Mouse (Mus musculus) heart, postnatal 0 days (tissue): ENCODE measurements around the gene Atp9a. TPM values are rescaled to one million over a fixed set of nuclear protein-coding genes. Genes with fewer than 3 reads are reported as not detected.
A peak's percentile ranks its signal among the peaks of the same experiment; 100 is the strongest.

Source experiments
- ATAC-seq: fragments of 200-750 bp; cut with Nextera tagmentation; 2 replicates; pipeline ENCODE4 v1.8.0; 2017; ENCODE audit warnings: low read depth, moderate number of reproducible peaks, moderate library complexity; ENCODE audit not compliant: insufficient read depth
- DNase-seq: peaks from one replicate; pipeline ENCODE4 v3.0.0-alpha.2; 2016; ENCODE audit warnings: low spot score
- H3K27ac ChIP-seq: fragments of 300-500 bp; sonication (generic); 2 replicates; pipeline ENCODE4 v1.5.1; 2014; ENCODE audit warnings: low read depth, mild to moderate bottlenecking
- H3K27me3 ChIP-seq: fragments of 300-500 bp; sonication (generic); 2 replicates; pipeline ENCODE4 v1.6.1; 2014; ENCODE audit warnings: low read length, mixed read lengths; ENCODE audit not compliant: control insufficient read depth, insufficient read depth
- H3K36me3 ChIP-seq: fragments of 300-500 bp; sonication (generic); replicated peaks from 2 replicates; pipeline ENCODE4 v1.6.1; 2014; ENCODE audit warnings: low read length, mixed read lengths; ENCODE audit not compliant: control insufficient read depth, insufficient read depth
- H3K4me1 ChIP-seq: fragments of 300-500 bp; sonication (generic); 2 replicates; pipeline ENCODE4 v1.6.1; 2014; ENCODE audit warnings: antibody characterized with exemption; ENCODE audit not compliant: control insufficient read depth, insufficient read depth
- H3K4me2 ChIP-seq: fragments of 300-500 bp; sonication (generic); 2 replicates; pipeline ENCODE4 v1.6.1; 2014; ENCODE audit warnings: low read depth, mild to moderate bottlenecking, low read length, moderate library complexity
- H3K4me3 ChIP-seq: fragments of 300-500 bp; sonication (generic); 2 replicates; pipeline ENCODE4 v1.5.1; 2014; ENCODE audit warnings: low read depth, low read length
- H3K9ac ChIP-seq: fragments of 300-500 bp; sonication (generic); replicated peaks from 2 replicates; pipeline ENCODE4 v1.6.1; 2014; ENCODE audit warnings: low read depth, low read length, mixed read lengths
- H3K9me3 ChIP-seq: fragments of 300-500 bp; sonication (generic); replicated peaks from 2 replicates; pipeline ENCODE4 v1.6.1; 2016; ENCODE audit warnings: low read length; ENCODE audit not compliant: control insufficient read depth
- CTCF ChIP-seq: IDR thresholded peaks from 2 replicates; pipeline ENCODE4 v1.5.1; 2016; ENCODE audit warnings: antibody characterized with exemption, control low read depth, low read depth
- EP300 ChIP-seq: IDR thresholded peaks from 2 replicates; pipeline ENCODE4 v1.6.1; 2016; ENCODE audit warnings: antibody characterized with exemption, low read depth
- WGBS: fragments of 180-500 bp; shearing (Covaris S2); extraction: QIAGEN DNeasy Blood & Tissue Kit; methylation state at CpG from one replicate; pipeline ENCODE4 v1.1.7; 2014; 5-methylcytosine and 5-hydroxymethylcytosine counted together
- polyA plus RNA-seq: library from polyadenylated mRNA; unstranded; fragments of >200 nt; fragmentation: Nextera tagmentation; extraction: Ambion mirVana; gene quantifications from 2 replicates; pipeline ENCODE4 v1.2.1, GENCODE M21; 2015
- total RNA-seq: library from RNA; depleted of rRNA; stranded (reverse); fragments of >200 nt; gene quantifications from 2 replicates; pipeline ENCODE4 v1.2.3, GENCODE M21; 2014; ENCODE audit warnings: low replicate concordance

Gene Atp9a
- total and polyA plus RNA-seq, 2 experiments from 2014 or later: 12.8 to 46.1 TPM

- 61% methylated on average over 5 of the region's 5 CpGs for WGBS
- TF ChIP-seq EP300 (no peak), CTCF (peak; percentile 21)
- Histone ChIP-seq H3K4me2 (no peak overlapping the region), H3K9me3 (no peaks in the 10 kb centered on the region), H3K4me3 (no peak overlapping the region), H3K9ac (no peak overlapping the region), H3K36me3 (no peaks in the 10 kb centered on the region), H3K27me3 (no peaks in the 10 kb centered on the region), H3K27ac (no peak overlapping the region), H3K4me1 (no peaks in the 10 kb centered on the region)
- DNase-seq: no peak
- no peak for ATAC-seq
Measured at GRCm38 (mm10) chr2:168660344-168660743, 81.9 kb downstream of the Atp9a start.

GRCm38 (mm10) chr2:168658551-168658950 lies 83.7 kb downstream of the Atp9a start:
- no peak overlapping the region for H3K4me2 ChIP-seq
- no peak for DNase-seq

GRCm38 (mm10) chr2:168656569-168657308 lies 85.5 kb downstream of the Atp9a start:
- H3K4me1 ChIP-seq: no peaks in the 10 kb centered on the region; the same call in 1 of the 2 replicates
- no peaks in the 10 kb centered on the region for H3K27me3 ChIP-seq
- H3K9me3 ChIP-seq: no peaks in the 10 kb centered on the region
- 41% methylated on average over 16 of the region's 16 CpGs for WGBS
- no peak overlapping the region for H3K4me2 ChIP-seq
- TF ChIP-seq EP300: no peak
- no peak for TF ChIP-seq CTCF
- ATAC-seq (peak; percentile 67), DNase-seq (peak; percentile 73)
- peak overlapping the region; percentile 19; the same call in 1 of the 2 replicates for H3K27ac ChIP-seq
- H3K9ac ChIP-seq: no peak overlapping the region
- no peak overlapping the region for H3K4me3 ChIP-seq
- 0 out of 2 replicates have a peak, but pooled peaks cover 5% of the 10 kb centered on the region for H3K36me3 ChIP-seq

More at GRCm38 (mm10) chr2:168658551-168658950, 83.7 kb downstream of the Atp9a start:
- WGBS: 60% methylated on average over 11 of the region's 11 CpGs
- Histone ChIP-seq H3K9ac (no peak overlapping the region), H3K36me3 (no peaks in the 10 kb centered on the region), H3K9me3 (no peaks in the 10 kb centered on the region), H3K4me3 (no peak overlapping the region), H3K4me1 (no peaks in the 10 kb centered on the region; the same call in 1 of the 2 replicates), H3K27me3 (no peaks in the 10 kb centered on the region), H3K27ac (0 out of 2 replicates have a peak overlapping the region, but pooled peaks have one; percentile 7)
- ATAC-seq: no peak; the same call in 1 of the 2 replicates
- TF ChIP-seq EP300: no peak
- no peak for TF ChIP-seq CTCF

GRCm38 (mm10) chr2:168654983-168655669 lies 87.1 kb downstream of the Atp9a start:
- Histone ChIP-seq H3K4me2 (no peak overlapping the region), H3K27me3 (no peaks in the 10 kb centered on the region), H3K9ac (no peak overlapping the region), H3K4me3 (no peak overlapping the region), H3K36me3 (0 out of 2 replicates have a peak, but pooled peaks cover 5% of the 10 kb centered on the region), H3K4me1 (no peaks in the 10 kb centered on the region; the same call in 1 of the 2 replicates), H3K27ac (no peak overlapping the region), H3K9me3 (no peaks in the 10 kb centered on the region)
- TF ChIP-seq EP300 (no peak), CTCF (peak; percentile 32)
- DNase-seq (peak; percentile 14), ATAC-seq (no peak)
- 55% methylated on average over 17 of the region's 17 CpGs for WGBS

GRCm38 (mm10) chr2:168654482-168654881 lies 87.7 kb downstream of the Atp9a start:
- 56% methylated on average over 9 of the region's 9 CpGs for WGBS
- Histone ChIP-seq H3K27ac (no peak overlapping the region), H3K27me3 (peaks cover 1% of the 10 kb centered on the region; the same call in 1 of the 2 replicates)

More at GRCm38 (mm10) chr2:168654482-168654881, 87.7 kb downstream of the Atp9a start:
- Histone ChIP-seq H3K4me2 (no peak overlapping the region), H3K9ac (no peak overlapping the region), H3K9me3 (no peaks in the 10 kb centered on the region), H3K36me3 (0 out of 2 replicates have a peak, but pooled peaks cover 5% of the 10 kb centered on the region), H3K4me3 (no peak overlapping the region), H3K4me1 (no peaks in the 10 kb centered on the region; the same call in 1 of the 2 replicates)
- ATAC-seq (no peak), DNase-seq (no peak)
- TF ChIP-seq EP300: no peak
- TF ChIP-seq CTCF: no peak
